Mouse (Mus musculus) C2C12 (cell line): ENCODE data around the gene Ms4a6b. TPM values are rescaled to one million over a fixed set of nuclear protein-coding genes. Genes with fewer than 3 reads are reported as not detected.
"Not testable (repeated sequence)": the region's sequence is repeated elsewhere in the genome, so short reads cannot be mapped to it uniquely, and the experiment has no call there.

ENCODE experiments used
- H3K27me3 ChIP-seq: one replicate; pipeline ENCODE4 v1.6.1; 2011; ENCODE audit not compliant: control insufficient read depth, insufficient read depth, insufficient read length
- H3K36me3 ChIP-seq: one replicate; pipeline ENCODE4 v1.6.1; 2011; ENCODE audit not compliant: control insufficient read depth, insufficient read depth
- H3K4me3 ChIP-seq: one replicate; pipeline ENCODE4 v1.5.1; 2011; ENCODE audit warnings: mild to moderate bottlenecking, control low read depth; ENCODE audit not compliant: poor library complexity, insufficient read depth, severe bottlenecking
- H3K79me2 ChIP-seq: one replicate; pipeline ENCODE4 v1.6.1; 2011; ENCODE audit not compliant: control insufficient read depth, insufficient read depth
- H3K79me3 ChIP-seq: one replicate; pipeline ENCODE4 v1.6.1; 2011; ENCODE audit warnings: low read depth, control low read depth
- H3ac ChIP-seq: one replicate; pipeline ENCODE3; 2011; ENCODE audit warnings: low read depth; ENCODE audit not compliant: control insufficient read depth, insufficient read length
- CEBPB ChIP-seq: IDR thresholded peaks from one replicate; pipeline ENCODE4 v1.6.1; 2011; ENCODE audit warnings: low read depth, mild to moderate bottlenecking, control low read depth, moderate library complexity
- CTCF ChIP-seq: IDR thresholded peaks from one replicate; pipeline ENCODE4 v1.5.1; 2011; ENCODE audit not compliant: control insufficient read depth, insufficient read depth, insufficient read length
- FOSL1 ChIP-seq: IDR thresholded peaks from one replicate; pipeline ENCODE4 v1.8.0; 2011; ENCODE audit warnings: mild to moderate bottlenecking, low read length; ENCODE audit not compliant: poor library complexity, insufficient read depth, severe bottlenecking
- MAX ChIP-seq: IDR thresholded peaks from one replicate; pipeline ENCODE4 v1.6.1; 2011; ENCODE audit warnings: mild to moderate bottlenecking, control low read depth
- MYOD1 ChIP-seq: IDR thresholded peaks from one replicate; pipeline ENCODE4 v1.6.1; 2011; ENCODE audit warnings: low read depth; ENCODE audit not compliant: control insufficient read depth, insufficient read length
- MYOG ChIP-seq: IDR thresholded peaks from one replicate; pipeline ENCODE4 v1.6.1; 2011; ENCODE audit not compliant: control insufficient read depth, insufficient read length; ENCODE audit errors: extremely low read depth
- USF1 ChIP-seq: IDR thresholded peaks from one replicate; pipeline ENCODE4 v1.6.1; 2011; ENCODE audit warnings: low read depth, mild to moderate bottlenecking, control low read depth, moderate library complexity
- long read RNA-seq, 2 experiments: library from polyadenylated mRNA; unstranded; transcript quantifications; one replicate each; pipeline ENCODE4 v2.0.0; 2019 to 2020
- polyA plus RNA-seq: library from polyadenylated mRNA; unstranded; fragments of >200 nt; fragmentation: generic; extraction: Trizol; gene quantifications from one replicate; pipeline ENCODE4 v1.2.1, GENCODE M21; 2012; ENCODE audit warnings: missing spikeins

Ms4a6b gene
- polyA plus RNA-seq = not detected
- long read RNA-seq, experiment 1 = 0 reads
- long read RNA-seq, experiment 2 = 0 reads

DNA sequence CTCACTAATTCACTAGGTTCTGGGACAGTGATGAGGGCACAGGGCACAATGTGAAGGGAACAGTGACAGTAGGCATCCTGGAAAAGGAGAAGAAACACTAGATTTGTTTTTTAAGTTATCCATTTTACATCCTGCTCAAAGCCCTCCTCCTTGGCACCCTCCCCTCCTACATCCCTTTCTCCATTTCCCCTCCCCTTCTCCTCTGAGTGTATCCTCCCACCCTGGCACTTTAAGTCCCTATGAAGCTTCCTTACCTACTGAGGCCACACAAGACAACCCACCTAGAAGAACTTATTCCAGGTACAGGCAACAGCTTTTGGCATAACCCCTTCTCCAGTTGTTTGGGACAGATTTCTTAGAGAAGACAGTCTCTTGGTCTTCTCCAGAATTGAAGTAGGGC is at the start of gene Ms4a6b:
TSS of gene Ms4a6b (plus strand) at position 267 of the 400 bp plus-strand sequence.
- Histone ChIP-seq H3K4me3 (no peak within 1 kb of the TSS), H3ac (no peak within 1 kb of the TSS), H3K27me3 (no peaks in the 10 kb centered on the region), H3K36me3 (no peaks in the 10 kb centered on the region), H3K79me2 (no peaks in the 10 kb centered on the region), H3K79me3 (no peaks in the 10 kb centered on the region)
- TF ChIP-seq FOSL1 (no peak), MYOG (no peak), MYOD1 (no peak), CEBPB (no peak), USF1 (no peak), MAX (no peak), CTCF (no peak)

DNA sequence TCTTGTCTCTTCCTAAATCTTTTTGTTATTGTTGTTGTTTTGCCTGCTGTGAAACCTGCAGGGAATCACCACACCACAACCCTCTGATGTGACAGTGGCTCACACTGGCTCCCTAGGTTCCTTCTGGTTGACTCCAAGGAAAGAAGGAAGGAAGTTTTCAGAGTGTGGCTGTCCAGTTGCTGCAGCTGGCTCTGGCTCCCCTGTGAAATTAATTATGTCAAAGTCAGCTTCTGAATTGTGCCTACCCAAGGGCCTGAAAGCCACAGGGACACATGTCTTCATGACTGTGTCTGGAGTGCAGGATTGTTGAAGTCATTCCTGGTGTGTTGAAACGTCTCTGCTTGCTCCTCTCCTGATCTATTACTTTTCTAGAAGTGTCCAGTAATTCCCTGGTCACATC is 48.0 kb upstream of the Ms4a6b start:
- not testable (repeated sequence) for H3K79me3 ChIP-seq, H3K79me2 ChIP-seq, H3ac ChIP-seq, H3K27me3 ChIP-seq, H3K36me3 ChIP-seq, H3K4me3 ChIP-seq

DNA sequence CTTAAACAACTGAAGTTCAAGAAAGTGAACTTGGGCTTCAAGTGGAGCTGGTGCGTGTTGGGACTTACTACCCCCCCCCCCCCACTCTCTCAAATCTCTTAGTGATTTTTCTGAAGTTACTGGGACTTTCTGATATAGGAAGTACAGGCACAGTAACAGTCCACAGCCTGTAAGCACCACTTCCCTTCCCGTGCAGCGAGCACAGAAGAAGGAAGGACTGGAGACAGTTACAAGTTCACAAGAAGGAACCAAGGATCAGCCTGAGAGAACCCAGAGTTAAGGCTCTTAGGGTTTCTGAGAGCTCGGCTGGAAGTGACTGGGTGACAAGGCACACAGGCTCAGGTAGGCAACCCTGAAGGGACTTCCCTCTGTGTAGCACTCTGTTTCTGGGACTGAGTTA is 47.1 kb upstream of the Ms4a6b start, which contains the start of gene Ms4a6c:
TSS of gene Ms4a6c (plus strand) at position 152 of the 400 bp plus-strand sequence.
- not testable (repeated sequence) for H3K4me3 ChIP-seq, H3K79me3 ChIP-seq, H3K27me3 ChIP-seq, H3K36me3 ChIP-seq, H3ac ChIP-seq, H3K79me2 ChIP-seq

DNA sequence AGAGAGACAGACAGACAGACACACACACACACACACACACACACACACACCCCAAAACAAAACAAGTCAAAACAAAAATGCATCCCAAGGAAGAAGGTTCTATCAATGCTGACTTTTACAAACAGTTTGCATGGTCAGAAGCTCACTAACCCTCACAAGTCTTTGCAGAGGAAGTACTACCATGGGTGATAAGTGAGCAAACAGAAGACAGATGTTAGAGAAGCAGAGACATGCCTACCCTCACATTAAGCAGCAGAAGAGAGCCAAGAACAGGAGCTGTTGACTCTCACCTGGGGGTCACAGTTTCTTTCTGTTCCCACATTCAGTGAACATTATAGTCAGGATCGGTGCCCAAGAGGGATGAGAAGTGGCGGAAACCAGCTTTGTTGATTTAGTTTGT is 36.6 kb upstream of the Ms4a6b start:
- Histone ChIP-seq H3K4me3 (no peak overlapping the region), H3K79me2 (no peaks in the 10 kb centered on the region), H3ac (no peak overlapping the region), H3K27me3 (no peaks in the 10 kb centered on the region), H3K36me3 (no peaks in the 10 kb centered on the region), H3K79me3 (no peaks in the 10 kb centered on the region)
- TF ChIP-seq USF1 (no peak), MYOG (no peak), CTCF (no peak), MYOD1 (no peak)

DNA sequence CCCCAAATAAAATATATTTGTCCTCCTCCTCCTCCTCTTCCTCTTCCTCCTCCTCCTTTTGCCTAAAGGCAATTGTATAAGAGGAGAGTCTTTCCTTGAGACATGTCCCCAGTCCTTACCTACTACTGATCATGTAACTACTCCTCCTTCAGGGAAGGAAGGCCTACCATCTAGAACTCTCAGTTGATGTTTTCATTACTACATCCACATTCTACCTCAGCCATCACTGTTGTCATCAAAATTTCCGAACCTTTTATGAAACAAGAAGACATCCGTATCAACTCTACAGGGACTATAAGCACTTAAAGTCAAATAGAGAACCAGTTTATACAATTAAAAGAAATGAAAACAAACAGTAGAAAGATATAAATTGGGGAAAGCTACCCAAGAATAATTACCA is 33.6 kb upstream of the Ms4a6b start:
- Histone ChIP-seq H3K36me3 (no peaks in the 10 kb centered on the region), H3ac (no peak overlapping the region)
- TF ChIP-seq USF1 = no peak
- TF ChIP-seq FOSL1 = no peak
- TF ChIP-seq MAX = no peak
- no peak for TF ChIP-seq MYOD1
- TF ChIP-seq MYOG = no peak
- no peak for TF ChIP-seq CEBPB
- TF ChIP-seq CTCF = no peak

DNA sequence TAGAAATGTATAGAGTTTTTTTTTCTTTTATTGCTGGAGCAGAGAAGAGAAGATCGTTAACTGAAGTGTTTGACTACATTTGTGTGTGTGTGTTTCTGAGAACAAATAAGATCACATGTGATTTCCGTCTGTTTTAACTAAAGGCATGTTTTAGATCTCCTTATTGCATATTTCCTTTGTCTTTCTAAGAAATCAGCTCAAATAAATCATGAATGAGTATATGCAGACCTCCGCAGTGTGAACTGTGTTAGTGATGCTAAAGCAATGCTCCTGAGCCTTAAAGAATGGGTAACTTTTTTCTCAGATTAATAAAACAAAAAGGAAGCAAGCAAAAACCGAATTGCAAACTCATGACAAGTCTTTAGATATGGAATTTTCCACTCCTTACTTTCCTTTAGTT is 32.4 kb upstream of the Ms4a6b start:
- Histone ChIP-seq H3K4me3 (no peak overlapping the region), H3K79me2 (no peaks in the 10 kb centered on the region), H3K79me3 (no peaks in the 10 kb centered on the region), H3ac (no peak overlapping the region), H3K36me3 (no peaks in the 10 kb centered on the region), H3K27me3 (no peaks in the 10 kb centered on the region)
- TF ChIP-seq MYOG = no peak
- no peak for TF ChIP-seq USF1
- no peak for TF ChIP-seq CEBPB
- no peak for TF ChIP-seq MAX
- TF ChIP-seq CTCF = no peak
- TF ChIP-seq MYOD1 = no peak
- TF ChIP-seq FOSL1 = no peak

More for the DNA sequence above, 33.6 kb upstream of the Ms4a6b start:
- Histone ChIP-seq H3K79me2 (no peaks in the 10 kb centered on the region), H3K4me3 (no peak overlapping the region), H3K27me3 (no peaks in the 10 kb centered on the region), H3K79me3 (no peaks in the 10 kb centered on the region)

DNA sequence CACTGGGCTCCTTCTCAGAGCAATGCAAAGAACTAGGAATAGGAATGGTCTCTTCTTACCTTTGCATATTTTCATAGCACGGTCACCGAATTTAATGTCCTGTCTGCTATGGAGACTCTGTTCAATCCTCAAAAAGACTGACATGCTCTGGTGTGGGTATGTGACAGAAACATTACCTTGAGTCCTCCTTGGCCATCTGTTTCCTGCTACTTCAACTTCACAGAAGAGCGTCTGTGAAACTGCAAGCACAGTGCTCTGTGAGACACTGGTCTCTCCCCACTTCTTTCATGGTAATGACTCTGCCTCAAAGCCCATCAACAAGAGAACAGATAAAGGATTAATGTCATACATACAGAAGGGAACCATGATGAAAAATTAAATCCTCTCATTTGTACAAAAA is 31.9 kb upstream of the Ms4a6b start:
- Histone ChIP-seq H3ac (no peak overlapping the region), H3K79me3 (no peaks in the 10 kb centered on the region), H3K79me2 (no peaks in the 10 kb centered on the region), H3K27me3 (no peaks in the 10 kb centered on the region), H3K36me3 (no peaks in the 10 kb centered on the region), H3K4me3 (no peak overlapping the region)
- no peak for TF ChIP-seq MYOG
- TF ChIP-seq MYOD1 = no peak
- TF ChIP-seq MAX = no peak
- TF ChIP-seq USF1 = no peak
- no peak for TF ChIP-seq CEBPB
- TF ChIP-seq CTCF = no peak
